Mouse (Mus musculus) testis, postnatal 10 days (tissue): ENCODE data around the gene Rsf1.

Source experiments
- DNase-seq: peaks from one replicate; pipeline ENCODE4 v3.0.0; 2021; ENCODE audit warnings: low spot score

Rsf1 gene

DNA sequence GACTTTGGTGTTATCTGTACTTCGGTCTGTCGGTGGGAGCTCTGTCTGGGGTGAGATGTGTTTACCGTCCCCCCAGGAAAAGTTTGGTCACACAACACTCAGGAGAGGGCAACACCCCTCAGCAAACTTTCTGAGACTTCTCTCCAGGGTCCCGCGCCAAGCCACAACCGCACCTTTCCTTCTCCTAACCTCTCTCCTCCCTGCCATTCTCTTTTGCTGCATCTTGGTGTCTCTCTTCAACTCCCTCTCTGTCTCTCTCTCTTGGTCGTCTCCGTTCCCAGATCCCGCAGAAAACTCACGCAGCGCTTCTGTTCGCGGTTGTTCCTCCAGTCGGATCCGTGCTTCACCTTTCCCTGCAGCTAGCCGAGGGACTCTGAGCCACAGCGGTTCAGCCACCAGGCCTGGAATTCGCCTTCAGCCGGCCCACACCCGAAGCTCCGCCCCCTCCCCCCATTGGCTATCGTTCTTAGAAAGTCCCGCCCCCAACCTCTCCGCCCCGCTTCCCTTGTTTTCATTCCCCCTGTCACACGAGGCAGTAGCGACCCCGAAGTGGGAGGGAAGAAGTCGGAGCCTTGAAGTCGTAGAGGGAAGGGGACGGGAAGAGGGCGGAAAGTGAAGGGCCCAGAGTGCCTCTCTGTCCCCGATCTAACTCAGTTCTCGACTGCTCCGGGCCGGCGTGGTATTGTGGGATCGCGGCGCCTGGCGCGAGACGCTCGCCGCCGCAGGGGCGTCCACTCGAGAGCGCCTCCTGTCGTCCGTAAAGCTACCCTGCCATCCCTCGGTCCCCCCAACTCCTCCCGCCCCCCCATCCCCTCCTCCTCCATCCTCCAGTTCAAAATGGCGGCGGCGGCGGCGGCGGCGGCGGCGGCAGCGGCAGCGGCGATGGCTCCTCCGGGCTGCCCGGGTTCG lies at the start of gene Rsf1, which contains the start of gene Aamdc:
Rsf1 (plus strand) TSS at position 823 of the 909 bp plus-strand sequence.
Aamdc (minus strand) TSS at position 431 of the 909 bp plus-strand sequence.
- DNase-seq, result peak; percentile 97

DNA sequence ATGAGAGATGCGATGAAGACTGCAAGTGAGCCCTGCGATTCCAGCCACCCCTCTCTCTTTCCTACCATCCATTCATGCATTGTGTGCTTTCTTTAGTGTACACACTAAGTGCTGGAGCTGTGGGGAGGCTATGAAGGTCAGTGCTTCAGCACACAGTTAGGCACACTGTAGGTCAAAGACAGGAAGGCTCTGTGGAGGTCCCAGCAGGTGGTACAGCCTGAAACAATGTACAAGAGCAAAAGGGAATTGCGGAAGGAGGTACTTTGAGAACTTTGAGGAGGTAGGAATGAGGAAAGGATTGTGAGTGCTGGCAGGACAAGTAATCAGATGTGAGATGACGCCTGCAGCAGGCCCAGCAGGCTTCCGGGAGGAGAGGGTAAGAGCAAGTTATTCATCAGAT lies 44.2 kb upstream of the Rsf1 start:
- no peak for DNase-seq

DNA sequence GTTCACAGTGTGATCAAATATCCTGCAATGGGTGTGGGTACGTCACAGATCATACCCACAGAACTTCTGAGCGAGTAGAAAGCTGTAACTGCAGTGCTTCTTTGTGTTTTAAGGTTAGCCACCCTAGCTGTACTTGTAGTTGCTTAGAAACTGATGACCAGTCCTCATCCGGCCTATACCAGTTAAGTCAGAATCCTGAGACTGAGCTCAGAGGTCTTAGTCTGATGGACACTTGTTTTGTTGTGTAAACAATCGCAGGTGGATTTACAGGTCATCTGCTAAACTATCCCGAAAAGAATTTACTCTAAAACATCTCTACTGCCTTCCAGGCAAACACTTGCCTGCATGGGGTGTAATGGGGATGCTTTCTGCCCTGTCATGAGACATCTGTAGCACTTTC lies 43.1 kb upstream of the Rsf1 start:
- no peak for DNase-seq

DNA sequence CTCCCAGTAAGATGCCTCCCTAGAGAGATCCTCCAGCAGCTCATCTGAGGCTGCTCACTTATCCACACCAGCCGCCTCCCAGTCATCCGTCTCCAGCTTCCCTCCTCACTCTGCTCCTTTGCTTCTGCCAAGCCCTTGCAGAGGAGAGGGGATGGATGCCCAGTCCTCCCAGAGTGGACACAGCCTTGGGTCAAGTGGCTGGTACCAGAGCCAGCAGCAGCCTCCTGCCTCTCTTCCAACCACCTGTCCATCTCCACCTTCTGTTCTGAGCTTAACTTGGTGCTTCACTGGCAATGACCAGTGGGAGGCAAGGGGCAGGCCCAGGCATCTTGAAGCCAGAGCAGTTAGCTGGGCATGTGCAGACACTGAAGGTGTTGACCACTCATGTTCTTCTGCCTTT lies 33.2 kb upstream of the Rsf1 start:
- DNase-seq, result no peak

DNA sequence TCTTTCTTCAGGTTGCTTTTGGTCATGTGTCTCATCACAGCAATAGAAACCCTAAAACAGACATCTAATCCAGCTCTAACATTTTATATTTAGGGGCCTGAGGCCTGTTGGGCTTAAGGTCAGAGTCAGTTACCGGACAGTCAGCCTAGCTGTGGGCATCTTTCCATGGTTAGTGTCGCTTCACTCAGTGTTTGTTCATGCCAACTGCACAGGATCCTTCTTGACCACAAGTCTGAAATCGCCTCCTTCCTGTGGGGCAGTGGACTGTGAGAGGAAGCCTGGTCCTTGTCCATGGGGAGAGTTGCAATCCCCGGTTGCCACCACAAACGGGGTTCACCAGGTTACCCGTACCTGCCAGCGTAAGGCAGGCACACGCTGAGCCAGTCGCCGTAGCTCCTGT lies 30.4 kb upstream of the Rsf1 start:
- DNase-seq, result no peak

DNA sequence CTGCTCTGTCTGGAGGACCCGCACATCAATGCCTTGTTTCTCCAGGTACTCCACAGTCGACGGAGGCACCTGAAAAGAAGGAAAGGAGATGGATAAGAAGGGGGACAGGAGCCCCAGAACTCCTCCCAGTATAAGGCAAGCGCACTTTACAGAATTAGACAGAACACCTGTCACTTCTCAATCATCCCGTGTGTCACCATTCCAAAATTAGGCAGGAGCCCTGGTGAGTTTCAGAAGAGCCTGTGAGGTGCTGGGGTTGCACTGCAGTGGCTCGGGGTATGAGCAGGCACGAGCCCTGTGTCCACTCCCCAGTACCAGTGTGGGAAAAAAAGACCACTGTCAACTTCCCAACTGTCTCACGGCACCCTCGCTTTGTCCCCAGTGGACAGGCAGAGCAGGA lies 29.0 kb upstream of the Rsf1 start:
- DNase-seq, result no peak

DNA sequence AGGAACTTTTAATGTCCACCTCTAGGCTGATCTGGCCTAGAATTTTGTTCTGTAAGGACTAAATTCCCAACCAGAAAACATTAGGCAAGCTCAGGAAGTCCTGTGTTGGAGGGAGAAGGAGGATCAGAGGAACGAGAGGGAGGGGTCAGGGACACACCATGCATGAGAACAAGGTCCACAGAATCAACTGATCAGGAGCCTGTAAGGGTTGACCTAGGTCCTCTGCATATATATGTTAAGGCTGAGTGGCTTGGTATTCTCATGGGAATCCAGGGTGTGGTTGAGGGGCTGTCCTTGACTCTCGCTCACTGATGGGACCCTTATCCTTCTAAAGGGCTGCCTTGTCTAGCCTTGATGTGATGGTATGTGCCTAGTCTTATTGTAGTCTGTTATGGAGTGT lies 16.1 kb upstream of the Rsf1 start:
- DNase-seq, result no peak

DNA sequence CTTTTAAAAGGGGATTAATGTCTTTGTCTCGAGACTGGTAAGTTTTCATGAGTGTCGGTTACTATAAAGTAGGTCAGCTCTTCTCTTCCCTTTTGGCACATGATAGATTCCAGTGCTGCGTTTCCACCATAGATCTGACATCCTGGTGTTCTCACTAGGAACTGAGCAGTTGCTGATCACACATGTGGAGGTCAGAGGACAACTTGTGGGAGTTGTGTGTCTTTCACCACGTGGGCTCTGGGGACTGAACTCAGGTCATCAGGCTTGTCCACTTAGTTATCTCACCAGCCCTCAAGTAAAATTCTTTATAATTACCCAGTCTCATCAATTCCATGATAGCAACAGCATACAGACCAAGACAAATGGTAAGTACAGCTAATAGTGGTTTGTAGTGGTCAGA lies 10.3 kb upstream of the Rsf1 start:
- DNase-seq, result no peak

DNA sequence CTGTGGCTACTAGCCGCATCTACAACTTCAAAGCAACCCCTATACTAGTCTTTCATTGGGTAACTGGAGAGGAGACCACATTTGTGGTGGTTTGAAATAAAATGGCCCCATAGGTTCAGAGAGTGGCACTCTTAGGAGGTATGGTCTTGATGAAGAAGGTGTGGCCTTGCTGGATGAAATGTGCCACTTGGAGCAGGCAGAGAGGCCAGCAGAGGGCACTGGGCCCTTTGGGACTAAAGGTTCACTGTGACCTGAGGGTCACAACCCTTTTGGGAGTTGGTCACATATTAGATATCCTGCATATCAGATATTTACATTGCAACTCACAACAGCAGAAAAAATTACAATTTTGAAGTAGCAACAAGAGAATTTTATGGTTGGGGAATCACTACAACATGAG lies 9.3 kb upstream of the Rsf1 start:
- no peak for DNase-seq

DNA sequence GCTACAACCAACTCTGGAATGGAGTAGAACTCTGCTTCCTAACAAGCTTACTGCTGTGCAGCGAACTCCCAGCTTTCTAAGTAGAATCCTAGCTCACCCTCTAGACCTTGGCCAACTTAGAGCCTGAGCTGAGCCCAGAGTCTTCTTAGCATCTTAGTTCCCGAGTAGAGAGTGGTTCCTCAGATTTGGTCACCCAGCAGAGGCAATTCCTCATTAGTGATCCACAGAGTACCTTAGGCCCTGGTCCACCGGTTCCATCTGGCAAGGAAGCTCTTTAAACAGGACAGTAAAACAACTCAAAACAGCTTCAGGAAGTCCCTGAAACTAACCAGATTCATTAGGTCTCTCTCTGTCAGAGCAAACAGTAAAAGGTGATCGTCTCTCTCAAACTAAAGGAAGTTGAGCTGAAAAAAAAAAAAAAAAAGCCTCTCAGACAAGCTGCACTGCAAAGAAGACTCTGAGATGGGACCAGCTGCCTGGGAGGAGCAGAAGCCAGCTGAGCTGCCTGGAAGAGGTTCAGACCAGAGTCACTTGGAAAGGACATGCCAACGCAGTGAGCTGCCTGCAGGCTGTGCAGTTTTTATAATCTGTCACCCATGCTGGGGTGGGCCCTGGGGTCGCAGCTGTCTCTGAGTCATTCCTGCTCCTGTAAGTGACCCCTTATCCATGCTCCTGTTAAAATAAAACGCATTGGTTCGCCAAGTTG lies 1.2 kb upstream of the Rsf1 start:
- DNase-seq, result peak; percentile 57

DNA sequence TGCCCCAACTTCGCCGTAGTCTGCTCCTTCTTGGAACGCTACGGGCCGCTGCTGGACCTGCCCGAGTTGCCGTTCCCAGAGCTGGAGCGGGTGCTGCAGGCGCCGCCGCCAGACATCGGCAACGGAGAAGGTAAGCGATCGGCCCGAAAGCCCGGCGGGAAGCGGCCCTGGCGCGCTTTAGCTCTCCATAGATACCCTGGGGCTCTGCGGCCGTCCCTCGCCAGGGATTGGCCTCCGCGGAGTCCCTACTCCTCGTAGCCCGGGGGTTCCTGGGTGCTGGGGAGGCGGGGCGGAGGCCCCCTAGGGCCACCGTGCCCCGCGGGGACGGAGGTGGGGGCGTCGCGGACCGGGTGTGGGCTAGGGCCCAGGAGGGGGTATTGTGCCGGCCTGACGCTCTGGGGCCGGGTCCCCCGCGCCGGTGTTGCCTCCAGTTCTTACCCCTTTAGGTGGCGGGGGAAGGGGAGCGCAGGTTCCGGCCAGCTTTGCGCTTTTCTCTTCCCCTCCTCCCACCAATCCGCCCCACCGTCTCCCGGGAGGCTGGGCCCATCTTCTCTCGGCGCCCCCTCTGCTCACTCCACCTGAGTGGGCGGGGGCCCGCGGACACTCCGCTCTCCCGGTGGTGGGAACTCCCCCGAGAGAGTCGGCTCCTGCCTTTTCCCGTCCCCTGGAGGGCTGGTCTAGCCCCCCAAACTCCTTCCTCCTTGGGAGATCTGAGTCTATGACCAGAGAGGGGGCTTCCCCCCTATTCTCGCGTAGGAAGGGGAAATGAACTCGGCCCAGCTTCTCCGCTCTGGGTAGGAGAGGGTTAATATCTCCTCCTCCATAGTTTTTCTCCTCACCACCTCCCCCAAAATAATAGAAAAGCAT lies 520 bp downstream of the Rsf1 start:
- peak; percentile 71 for DNase-seq

DNA sequence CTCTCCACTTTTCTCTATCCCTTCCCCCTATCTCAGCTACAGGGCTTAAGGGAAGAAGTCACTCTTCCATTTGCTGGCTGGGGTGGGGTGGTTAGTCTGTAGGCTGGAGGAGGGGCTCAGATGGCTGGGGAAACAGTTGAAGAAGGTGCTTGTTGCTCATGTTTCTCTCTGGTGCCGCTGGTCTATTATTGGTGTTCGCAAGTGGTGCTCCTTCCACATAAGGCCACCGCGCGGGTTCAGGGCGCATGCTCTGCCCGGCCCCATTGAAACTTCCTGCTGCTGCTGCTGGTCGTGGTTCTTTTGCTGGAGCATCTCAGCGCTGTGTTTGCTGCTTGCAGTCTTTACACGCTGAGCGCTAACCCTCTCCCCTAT lies 1.1 kb downstream of the Rsf1 start:
- DNase-seq, result peak; percentile 81

DNA sequence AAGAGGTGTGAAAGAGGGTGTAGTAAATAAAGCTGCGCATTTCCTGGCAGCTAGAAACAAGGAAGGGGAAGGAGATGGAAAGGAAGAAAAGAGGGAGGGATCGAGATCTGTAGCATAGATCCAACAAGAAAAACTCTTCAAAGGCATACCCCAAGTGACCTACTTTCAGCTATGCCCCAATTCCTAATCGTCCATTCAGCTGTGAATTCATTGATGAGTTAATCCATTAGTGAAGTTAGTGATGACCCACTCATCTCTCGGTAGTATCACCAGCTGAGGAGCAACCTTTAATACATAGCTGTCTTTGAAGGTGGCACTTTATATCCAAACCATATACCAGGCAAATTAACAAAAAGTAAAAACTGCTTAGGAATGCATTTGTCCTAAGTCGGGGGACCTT lies 8.8 kb downstream of the Rsf1 start:
- DNase-seq, result no peak

DNA sequence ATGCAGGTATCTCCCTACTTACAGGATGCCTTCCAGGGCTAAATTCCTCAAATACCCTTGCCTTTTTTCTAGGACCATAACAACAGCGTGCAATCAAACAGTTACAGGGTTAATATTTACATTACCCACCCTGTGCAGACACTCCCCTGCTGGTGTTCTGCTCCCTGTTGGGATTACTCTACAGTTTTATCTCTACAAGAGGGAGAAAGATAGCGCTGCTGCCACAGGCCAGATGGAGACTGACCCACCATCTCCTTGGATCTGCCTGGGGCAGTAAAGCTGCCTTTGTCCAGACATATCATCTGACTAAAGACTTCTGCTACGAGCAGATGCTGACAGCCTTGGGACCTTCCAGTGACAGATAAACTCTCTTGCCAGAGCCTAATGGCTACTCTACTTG lies 10.8 kb downstream of the Rsf1 start:
- no peak for DNase-seq

DNA sequence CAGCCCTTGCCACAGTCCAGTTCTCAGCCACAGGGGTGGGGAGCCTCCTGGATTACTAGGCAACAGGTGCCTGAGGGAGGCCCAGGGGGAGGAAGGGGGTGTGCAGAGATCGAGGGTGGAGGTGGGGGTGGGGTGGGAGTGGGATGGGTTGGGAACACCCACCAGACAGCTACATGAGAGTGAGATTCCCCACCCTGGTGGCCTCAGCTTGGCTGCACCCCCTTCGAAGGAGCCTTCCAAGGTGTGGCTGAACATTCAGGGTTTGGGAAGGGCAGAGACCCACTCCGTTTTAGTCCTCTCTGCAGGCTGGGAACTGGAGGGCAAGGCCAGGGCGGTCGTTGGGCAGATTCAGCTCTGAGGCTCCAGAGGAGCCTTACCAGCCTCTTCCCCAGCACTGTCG lies 11.6 kb downstream of the Rsf1 start:
- DNase-seq, result no peak

DNA sequence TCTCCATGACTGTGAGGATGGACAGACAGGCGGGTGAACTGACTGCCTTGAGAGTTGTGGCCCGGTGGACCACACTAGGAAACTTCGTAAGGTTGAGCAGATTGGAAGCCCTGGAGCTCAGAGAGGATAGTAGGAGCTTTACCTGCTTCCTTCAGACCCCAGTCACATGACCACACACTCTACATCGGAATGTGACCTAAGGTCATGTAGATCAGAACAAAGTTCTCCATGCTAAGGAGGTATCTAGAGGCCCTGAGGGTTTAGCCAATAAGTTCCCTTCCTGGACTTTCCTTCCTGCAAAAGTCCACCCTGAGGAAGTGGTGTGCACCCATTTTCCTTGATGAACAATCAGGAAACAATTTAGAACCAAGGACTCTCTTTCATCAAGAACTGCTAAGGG lies 12.7 kb downstream of the Rsf1 start:
- DNase-seq, result no peak

DNA sequence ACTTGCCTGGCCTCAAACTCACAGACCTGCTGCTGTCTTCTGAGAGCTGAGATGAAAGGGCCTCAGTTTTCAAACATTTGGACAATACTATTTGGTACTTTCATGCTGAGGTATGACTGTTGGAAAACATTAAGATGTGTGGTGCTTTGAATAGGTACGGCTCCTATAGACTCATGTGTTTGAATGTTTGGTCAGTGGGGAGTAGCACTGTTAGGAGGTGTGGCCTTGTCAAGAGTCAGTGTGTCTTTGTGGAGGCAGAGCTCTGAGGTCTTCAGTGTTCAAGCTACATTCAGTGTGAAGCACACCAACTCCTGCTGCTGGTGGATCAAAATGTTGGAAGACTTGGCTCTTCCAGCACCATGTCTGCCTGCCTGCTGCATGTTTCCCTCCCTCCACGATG lies 13.8 kb downstream of the Rsf1 start:
- no peak for DNase-seq

DNA sequence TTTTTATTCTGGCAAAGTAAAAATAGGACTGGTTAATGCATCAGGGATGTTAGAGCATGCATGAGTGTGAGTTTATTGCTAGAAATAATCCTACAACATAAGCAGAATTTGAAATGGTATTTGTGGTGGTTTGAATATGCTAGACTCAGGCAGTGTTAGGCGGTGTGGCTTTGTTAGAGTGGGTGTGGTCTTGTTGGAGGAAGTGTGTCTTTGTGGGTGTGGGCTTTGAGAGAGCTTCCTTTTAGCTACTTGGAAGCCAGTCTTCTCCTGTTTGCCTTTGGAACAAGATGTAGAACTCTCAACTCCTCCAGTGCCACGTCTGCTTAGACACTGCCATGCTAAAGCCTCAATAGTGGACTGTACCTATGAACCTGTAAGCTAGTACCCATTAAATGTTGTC lies 18.9 kb downstream of the Rsf1 start:
- DNase-seq, result no peak

DNA sequence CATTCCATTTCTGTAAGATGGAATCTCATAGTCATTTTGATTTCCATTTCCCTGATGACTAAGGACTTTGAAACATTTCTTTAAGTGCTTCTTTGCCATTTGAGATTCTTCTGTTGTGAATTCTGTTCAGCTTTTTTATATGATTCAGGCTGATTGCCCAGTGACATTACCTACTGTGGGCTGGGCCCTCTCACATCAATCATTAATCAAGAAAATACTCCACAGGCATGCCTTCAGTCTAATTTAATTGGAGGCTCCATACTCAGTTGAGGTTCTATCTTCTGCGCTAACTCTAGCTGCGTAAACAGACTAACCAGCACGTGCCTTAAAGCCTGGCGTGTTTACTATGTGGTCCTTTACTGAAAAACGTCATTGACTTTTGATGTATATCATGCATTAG lies 41.7 kb downstream of the Rsf1 start:
- DNase-seq, result no peak

DNA sequence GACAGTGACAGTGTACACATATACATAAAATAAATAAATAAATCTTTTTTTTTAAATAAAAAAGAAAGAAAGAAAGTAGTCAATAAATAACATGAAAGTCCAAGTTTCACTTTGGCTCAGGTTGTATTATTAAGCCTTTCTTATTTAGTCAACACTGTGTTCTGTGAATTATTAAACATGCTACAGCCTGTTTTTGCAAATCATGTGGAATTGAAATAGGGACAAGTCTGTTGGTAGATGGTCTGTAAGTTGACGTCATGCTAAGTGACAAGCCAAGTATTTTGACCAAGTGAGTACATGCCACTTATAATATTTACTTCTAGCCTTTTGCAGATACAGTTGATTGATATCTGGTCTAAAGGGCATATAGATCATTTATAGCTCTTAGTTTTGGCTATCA lies 43.0 kb downstream of the Rsf1 start:
- DNase-seq, result no peak

DNA sequence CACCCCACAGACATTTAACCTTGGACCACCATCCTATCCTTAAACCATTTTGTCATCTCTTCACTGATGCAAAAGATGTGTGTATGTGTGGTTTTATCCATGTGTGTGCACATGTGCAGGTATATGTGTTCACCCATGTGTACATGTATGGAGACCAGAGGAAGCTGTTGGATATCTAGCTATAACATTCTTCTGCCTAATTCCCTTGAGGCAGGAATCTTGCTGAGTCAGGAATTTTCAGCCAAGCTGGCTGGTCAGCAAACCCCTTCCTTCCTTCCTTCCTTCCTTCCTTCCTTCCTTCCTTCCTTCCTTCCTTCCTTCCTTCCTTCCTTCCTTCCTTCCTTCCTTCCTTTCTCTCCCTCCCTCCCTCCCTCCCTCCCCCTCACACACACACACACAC lies 43.7 kb downstream of the Rsf1 start:
- no peak for DNase-seq

DNA sequence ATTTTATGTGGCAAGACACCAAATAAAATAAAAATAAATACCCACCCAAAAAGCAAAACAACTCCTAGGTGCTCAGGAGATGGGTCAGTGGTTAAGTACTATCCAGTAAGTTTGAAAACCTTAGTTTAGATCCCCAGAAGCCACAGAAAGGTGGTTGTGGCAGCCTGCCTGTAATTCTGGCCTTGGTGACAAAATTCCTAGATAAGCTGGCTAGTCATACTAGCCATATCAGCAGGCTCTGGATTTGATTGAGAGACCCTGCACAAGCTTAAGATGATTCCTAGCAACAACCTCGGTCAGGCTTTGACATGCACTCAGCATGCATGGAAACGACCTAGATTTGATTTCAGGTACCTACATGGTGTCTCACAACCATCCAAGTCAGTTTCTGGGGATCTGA lies 49.7 kb downstream of the Rsf1 start:
- no peak for DNase-seq

DNA sequence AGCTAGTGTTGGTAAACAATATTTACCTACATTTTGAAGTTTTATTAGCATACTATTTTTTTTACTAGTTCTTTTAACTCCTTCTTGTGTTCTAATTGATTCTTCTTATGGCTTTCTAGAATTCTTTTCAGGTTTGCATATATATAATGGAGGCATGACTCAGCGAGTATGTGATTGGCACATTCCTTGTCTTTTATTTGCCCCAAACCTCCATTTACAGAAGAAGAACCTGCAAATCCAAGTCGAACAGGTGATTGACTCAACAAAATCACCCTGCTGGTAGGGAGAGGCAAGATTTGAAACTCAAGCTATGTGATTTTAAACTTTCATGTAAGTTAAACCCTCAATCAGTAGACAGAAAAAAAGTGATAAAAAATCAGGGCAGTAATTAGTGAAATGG lies 51.6 kb downstream of the Rsf1 start:
- DNase-seq, result no peak
